Mouse (Mus musculus): ENCODE results near the gene Irf2bp1. TPM values are rescaled to one million over a fixed set of nuclear protein-coding genes. Genes with fewer than 3 reads are reported as not detected.

Gene Irf2bp1
- total and polyA plus RNA-seq, 2 experiments from 2014 or later = 22.4 to 128 TPM

DNA sequence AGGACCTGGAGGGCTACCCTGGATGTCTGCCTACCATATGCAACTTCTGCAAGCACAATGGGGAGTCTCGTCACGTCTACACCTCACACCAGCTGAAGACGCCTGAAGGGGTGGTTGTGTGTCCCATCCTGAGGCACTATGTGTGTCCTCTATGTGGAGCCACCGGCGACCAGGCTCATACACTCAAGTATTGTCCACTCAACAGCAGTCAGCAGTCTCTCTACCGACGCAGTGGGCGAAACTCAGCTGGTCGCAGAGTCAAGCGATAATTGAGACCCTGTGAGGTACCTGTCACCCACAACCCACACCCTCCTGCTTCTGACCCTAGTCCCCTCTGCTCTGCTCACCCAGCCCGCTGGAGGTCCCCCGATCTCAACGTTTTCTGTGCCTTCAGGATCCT is 16.1 kb upstream of the Irf2bp1 start:
- H3K4me2 ChIP-seq (ENCODE audit: low read depth, low read length) = no peak overlapping the region
- no peak for DNase-seq (ENCODE audit: low spot score)
- no peak overlapping the region for H3K4me3 ChIP-seq (ENCODE audit: low read length)
- H3K36me3 ChIP-seq (ENCODE audit: insufficient read depth, low read length) = no peaks in the 10 kb centered on the region
- TF ChIP-seq CTCF (IDR thresholded peaks at IDR 0.05; ENCODE audit: low read depth) = no peak
- no peak overlapping the region for H3K27ac ChIP-seq
- H3K9ac ChIP-seq (replicated peaks; ENCODE audit: low read length) = no peak overlapping the region
- WGBS = 74% methylated on average over 13 of the region's 13 CpGs
- ATAC-seq = no peak
- H3K4me1 ChIP-seq (ENCODE audit: insufficient read depth, low read length) = peaks cover 2% of the 10 kb centered on the region
- H3K9me3 ChIP-seq (ENCODE audit: low read length) = no peaks in the 10 kb centered on the region
- no peaks in the 10 kb centered on the region for H3K27me3 ChIP-seq (ENCODE audit: insufficient read depth, low read length)

DNA sequence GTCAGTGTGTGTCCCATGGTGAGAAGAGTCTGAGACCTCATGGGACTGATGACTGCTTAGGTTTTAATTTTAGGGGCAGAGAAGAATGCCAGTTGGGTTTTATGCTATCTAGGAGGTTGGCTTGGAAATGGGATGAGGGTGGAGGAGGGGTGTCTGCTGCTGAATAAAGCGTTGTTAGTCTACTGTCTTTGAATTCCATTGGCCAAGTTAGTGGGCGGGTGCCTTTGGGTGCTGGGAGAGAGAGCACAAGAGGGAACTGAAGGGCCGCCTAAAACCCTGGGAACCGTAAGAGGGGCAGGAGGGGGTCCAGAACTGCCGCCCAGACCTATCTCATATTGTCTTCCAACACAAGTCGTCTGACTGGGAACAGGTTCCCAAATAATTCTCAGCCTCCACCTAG is 15.1 kb upstream of the Irf2bp1 start:
- no peak for TF ChIP-seq CTCF (IDR thresholded peaks at IDR 0.05; ENCODE audit: low read depth)
- Histone ChIP-seq H3K27me3 (ENCODE audit: insufficient read depth, low read length) (no peaks in the 10 kb centered on the region), H3K4me2 (ENCODE audit: low read depth, low read length) (no peak overlapping the region), H3K4me3 (ENCODE audit: low read length) (no peak overlapping the region), H3K9ac (replicated peaks; ENCODE audit: low read length) (no peak overlapping the region), H3K36me3 (ENCODE audit: insufficient read depth, low read length) (no peaks in the 10 kb centered on the region), H3K27ac (no peak overlapping the region), H3K4me1 (ENCODE audit: insufficient read depth, low read length) (peaks cover 6% of the 10 kb centered on the region), H3K9me3 (ENCODE audit: low read length) (no peaks in the 10 kb centered on the region)
- DNase-seq (ENCODE audit: low spot score) (no peak), ATAC-seq (no peak)
- 69% methylated on average over 6 of the region's 6 CpGs for WGBS

DNA sequence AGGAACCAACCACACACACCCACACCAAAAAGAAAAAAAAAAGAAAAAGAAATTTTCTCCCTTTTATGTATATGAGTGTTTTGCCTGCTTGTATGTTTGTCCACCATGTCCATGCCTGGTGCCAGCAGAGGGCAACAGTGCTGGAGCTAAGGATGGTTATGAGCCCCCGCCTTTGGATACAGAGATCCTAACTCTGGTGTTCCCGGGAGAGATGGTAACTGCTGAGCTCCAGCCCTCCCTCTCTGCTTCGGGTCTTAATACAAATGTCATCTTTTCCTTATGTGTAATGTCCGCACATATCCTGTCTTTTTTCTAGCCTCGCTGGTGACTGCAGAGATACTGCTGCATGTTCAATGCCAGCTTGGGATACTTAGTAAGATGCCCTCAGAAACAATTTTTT is 13.8 kb upstream of the Irf2bp1 start:
- DNase-seq (ENCODE audit: low spot score) = peak; percentile 80

DNA sequence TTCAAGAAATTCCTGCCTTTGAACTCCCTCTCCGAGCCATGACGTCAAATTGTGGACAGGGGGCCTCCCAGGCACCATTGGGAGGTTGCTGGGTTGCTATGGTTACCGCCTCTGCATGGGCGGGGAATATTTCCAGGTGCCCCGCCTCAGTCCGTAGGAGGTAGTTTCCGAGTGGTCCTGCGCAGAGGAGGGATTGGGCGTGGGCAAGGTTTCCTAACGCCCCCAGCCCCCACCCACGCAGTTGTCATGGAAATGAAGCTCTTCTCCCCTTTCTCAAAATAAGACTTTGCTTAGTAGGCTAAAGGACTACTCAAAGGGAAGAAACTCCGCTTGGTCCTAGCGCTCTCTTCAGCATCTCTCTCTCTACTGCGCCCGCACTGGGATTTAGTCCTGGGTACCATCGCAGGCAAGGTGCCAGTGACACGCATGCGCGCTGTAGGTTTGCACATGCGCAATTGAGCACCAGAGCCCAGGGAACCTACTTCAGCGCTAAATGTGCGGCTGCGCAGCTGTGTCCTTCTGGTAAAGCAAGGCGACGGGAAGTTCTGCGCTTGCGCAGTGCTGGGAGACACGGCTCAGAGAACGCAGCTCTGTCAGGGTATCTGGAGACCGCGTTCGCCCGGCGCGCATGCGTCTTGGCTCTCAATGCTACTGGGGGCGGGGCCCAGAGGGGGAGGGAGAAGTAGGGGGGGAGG is 13.1 kb upstream of the Irf2bp1 start, which contains the start of gene Mypop:
Gene Mypop, plus strand, starts transcription at position 645 of the 695 bp plus-strand sequence.
- Histone ChIP-seq H3K9ac (replicated peaks; ENCODE audit: low read length) (peak within 1 kb of the TSS; percentile 67), H3K9me3 (ENCODE audit: low read length) (no peaks in the 10 kb centered on the region), H3K27ac (peak within 1 kb of the TSS; percentile 70), H3K27me3 (ENCODE audit: insufficient read depth, low read length) (no peaks in the 10 kb centered on the region), H3K4me3 (ENCODE audit: low read length) (peak within 1 kb of the TSS; percentile 47), H3K4me1 (ENCODE audit: insufficient read depth, low read length) (peaks cover 10% of the 10 kb centered on the region), H3K4me2 (ENCODE audit: low read depth, low read length) (peak within 1 kb of the TSS; percentile 65), H3K36me3 (ENCODE audit: insufficient read depth, low read length) (no peaks in the 10 kb centered on the region)
- 1% methylated on average over 36 of the region's 37 CpGs for WGBS
- peak; percentile 100 for DNase-seq (ENCODE audit: low spot score)
- TF ChIP-seq CTCF (IDR thresholded peaks at IDR 0.05; ENCODE audit: low read depth) = peak; percentile 30
- peak; percentile 94 for ATAC-seq

More for the DNA sequence above, 13.8 kb upstream of the Irf2bp1 start:
- H3K4me2 ChIP-seq (ENCODE audit: low read depth, low read length) = peak overlapping the region; percentile 65
- H3K4me3 ChIP-seq (ENCODE audit: low read length) = peak overlapping the region; percentile 47
- peak; percentile 66 for TF ChIP-seq CTCF (IDR thresholded peaks at IDR 0.05; ENCODE audit: low read depth)
- WGBS = 2% methylated on average over 5 of the region's 5 CpGs
- H3K4me1 ChIP-seq (ENCODE audit: insufficient read depth, low read length) = peaks cover 10% of the 10 kb centered on the region
- no peak for ATAC-seq
- peak overlapping the region; percentile 70 for H3K27ac ChIP-seq
- H3K9ac ChIP-seq (replicated peaks; ENCODE audit: low read length) = 0 out of 2 replicates have a peak overlapping the region, but pooled peaks have one; percentile 31
- no peaks in the 10 kb centered on the region for H3K9me3 ChIP-seq (ENCODE audit: low read length)
- no peaks in the 10 kb centered on the region for H3K36me3 ChIP-seq (ENCODE audit: insufficient read depth, low read length)
- no peaks in the 10 kb centered on the region for H3K27me3 ChIP-seq (ENCODE audit: insufficient read depth, low read length)

DNA sequence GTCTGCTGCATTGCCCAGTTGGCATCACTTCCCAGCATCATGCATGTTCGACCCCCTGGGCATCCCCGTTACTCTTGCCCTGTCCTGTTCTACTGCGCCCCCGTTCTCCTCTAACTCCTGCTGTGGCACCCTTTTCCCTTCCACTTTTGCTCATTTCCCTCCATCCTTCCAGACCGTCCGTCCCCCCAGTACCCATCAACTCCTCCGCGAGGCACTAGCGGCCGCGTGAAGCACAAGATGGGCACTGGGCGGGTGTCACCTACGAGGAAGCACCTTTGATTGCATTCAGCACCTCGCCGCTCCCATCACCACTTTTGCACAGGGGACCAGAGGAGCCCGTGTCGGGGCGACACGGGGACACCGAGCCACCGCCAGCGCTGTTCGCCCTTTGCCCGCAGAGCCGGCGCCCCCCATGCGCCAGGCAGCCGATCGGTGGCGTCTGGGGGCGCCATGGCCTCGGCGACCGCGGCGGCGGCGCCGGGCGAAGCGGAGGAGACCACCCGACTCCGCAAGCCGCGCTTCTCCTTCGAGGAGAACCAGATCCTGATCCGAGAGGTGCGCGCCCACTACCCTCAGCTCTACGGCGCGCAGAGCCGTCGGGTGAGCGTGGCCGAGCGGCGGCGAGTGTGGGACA is 12.1 kb upstream of the Irf2bp1 start:
- peak; percentile 48 for DNase-seq (ENCODE audit: low spot score)

DNA sequence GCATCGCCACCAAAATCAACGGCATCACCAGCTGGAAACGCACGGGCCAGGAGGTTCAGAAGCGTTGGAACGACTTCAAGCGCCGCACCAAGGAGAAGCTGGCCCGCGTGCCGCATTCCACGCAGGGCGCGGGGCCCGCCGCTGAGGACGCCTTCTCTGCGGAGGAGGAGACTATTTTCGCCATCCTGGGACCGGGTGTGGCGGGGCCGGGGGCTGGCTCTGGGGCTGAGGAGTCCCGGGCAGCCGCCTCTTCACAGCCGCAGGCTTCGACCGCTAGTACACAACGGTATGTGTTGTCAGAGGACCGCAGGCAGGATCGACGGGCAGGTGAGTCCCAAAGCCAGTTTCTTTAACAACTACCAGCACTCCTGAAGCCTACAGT is 11.6 kb upstream of the Irf2bp1 start:
- no peaks in the 10 kb centered on the region for H3K27me3 ChIP-seq (ENCODE audit: insufficient read depth, low read length)
- ATAC-seq = no peak
- WGBS = 3% methylated on average over 31 of the region's 31 CpGs
- TF ChIP-seq CTCF (IDR thresholded peaks at IDR 0.05; ENCODE audit: low read depth) = no peak
- peaks cover 10% of the 10 kb centered on the region for H3K4me1 ChIP-seq (ENCODE audit: insufficient read depth, low read length)
- peak overlapping the region; percentile 69; the same call in 1 of the 2 replicates for H3K27ac ChIP-seq
- H3K9me3 ChIP-seq (ENCODE audit: low read length) = no peaks in the 10 kb centered on the region
- H3K36me3 ChIP-seq (ENCODE audit: insufficient read depth, low read length) = no peaks in the 10 kb centered on the region
- H3K4me2 ChIP-seq (ENCODE audit: low read depth, low read length) = peak overlapping the region; percentile 65
- DNase-seq (ENCODE audit: low spot score) = no peak
- peak overlapping the region; percentile 67 for H3K9ac ChIP-seq (replicated peaks; ENCODE audit: low read length)
- peak overlapping the region; percentile 47 for H3K4me3 ChIP-seq (ENCODE audit: low read length)

More for the DNA sequence above, 12.1 kb upstream of the Irf2bp1 start:
- ATAC-seq = 0 out of 2 replicates have a peak, but pooled peaks have one; percentile 2
- Histone ChIP-seq H3K27me3 (ENCODE audit: insufficient read depth, low read length) (no peaks in the 10 kb centered on the region), H3K27ac (peak overlapping the region; percentile 69; the same call in 1 of the 2 replicates), H3K9me3 (ENCODE audit: low read length) (no peaks in the 10 kb centered on the region), H3K36me3 (ENCODE audit: insufficient read depth, low read length) (no peaks in the 10 kb centered on the region), H3K4me1 (ENCODE audit: insufficient read depth, low read length) (peaks cover 10% of the 10 kb centered on the region), H3K4me2 (ENCODE audit: low read depth, low read length) (peak overlapping the region; percentile 65), H3K4me3 (ENCODE audit: low read length) (peak overlapping the region; percentile 47), H3K9ac (replicated peaks; ENCODE audit: low read length) (peak overlapping the region; percentile 67)
- TF ChIP-seq CTCF (IDR thresholded peaks at IDR 0.05; ENCODE audit: low read depth) = peak; percentile 30; the same call in 1 of the 2 replicates
- under 1% methylated on average over 59 of the region's 59 CpGs for WGBS
